Mouse (Mus musculus): ENCODE data around the gene Tuba1c.

- TF ChIP-seq CTCF (IDR thresholded peaks at IDR 0.05; ENCODE audit: low read depth) (no peak), EP300 (IDR thresholded peaks at IDR 0.05; ENCODE audit: low read depth) (no peak)
These were observed 37.4 kb upstream of the Tuba1c start for GRCm38 (mm10) chr15:98992086-98992912.

Data from liver, embryonic 14.5 days (tissue).